Mouse (Mus musculus) layer of hippocampus, adult 6 months (tissue): ENCODE measurements around the gene Zfp518a. TPM values are rescaled to one million over a fixed set of nuclear protein-coding genes. Genes with fewer than 3 reads are reported as not detected.

Source experiments
- long read RNA-seq, 2 experiments: library from polyadenylated mRNA; unstranded; transcript quantifications; one replicate each; pipeline ENCODE4 v2.0.0; 2019 to 2020
- microRNA-seq: library from miRNA; unstranded; fragments of <30 nt; microRNA quantifications from one replicate; pipeline ENCODE4 v1.2.0, GENCODE M21; 2020
- polyA plus RNA-seq: library from polyadenylated mRNA; unstranded; fragments of <200 nt; fragmentation: Nextera tagmentation; gene quantifications from 2 replicates; pipeline ENCODE4 v1.2.3, GENCODE M21; 2021

The Zfp518a gene
- 2.1 TPM in 2 replicates for polyA plus RNA-seq
- long read RNA-seq, experiment 1, full-length matches to known transcripts = 1 of 9 reads
- long read RNA-seq, experiment 1, partial matches to known transcripts = 0 of 9 reads
- long read RNA-seq, experiment 1, other reads (novel, unspliced or antisense) = 8 of 9 reads
- long read RNA-seq, experiment 2, full-length matches to known transcripts = 3 of 16 reads
- long read RNA-seq, experiment 2, partial matches to known transcripts = 1 of 16 reads
- long read RNA-seq, experiment 2, other reads (novel, unspliced or antisense) = 12 of 16 reads

DNA sequence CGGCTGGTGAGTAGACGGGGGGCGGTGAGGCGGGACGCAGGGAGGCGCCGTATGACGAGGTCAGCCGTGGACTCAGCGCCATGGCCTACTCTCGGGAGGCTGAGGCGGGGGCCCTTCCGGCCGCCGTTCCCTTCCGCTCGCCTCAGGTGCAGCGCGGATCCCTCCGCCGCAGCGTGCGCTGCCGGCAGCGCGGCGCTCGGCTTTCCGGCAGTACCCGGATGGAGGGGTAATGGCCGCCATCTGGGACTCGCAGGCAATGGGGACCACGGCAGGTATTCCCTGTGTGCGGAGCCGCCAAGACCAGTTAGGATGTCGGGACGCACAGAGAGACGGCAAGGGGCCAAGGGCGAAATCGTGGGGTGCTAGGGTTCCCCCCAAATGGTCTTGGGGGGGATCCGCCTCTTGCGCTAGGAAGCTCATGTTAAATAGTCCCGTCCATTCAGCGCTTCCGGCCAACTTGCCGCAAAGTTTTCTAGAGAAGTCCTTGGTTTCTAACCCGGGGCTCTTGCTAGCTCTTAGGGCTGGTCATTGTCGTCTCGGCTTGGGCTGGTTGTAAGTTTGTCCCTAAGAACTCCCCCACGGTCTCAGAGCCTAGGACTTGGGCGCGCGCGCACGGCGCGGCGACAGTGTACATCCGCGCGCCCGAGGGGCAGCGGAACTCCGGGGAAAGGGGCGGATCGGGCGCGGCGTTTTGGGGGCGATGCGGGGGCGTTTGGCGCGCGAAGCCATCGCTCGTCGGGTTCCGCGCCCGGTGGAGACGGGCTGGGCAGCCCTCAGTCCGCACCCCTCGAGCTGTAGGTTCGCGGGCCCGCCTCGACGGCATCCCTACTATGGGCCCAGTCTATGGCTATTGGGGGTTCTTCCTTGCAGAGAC lies at the start of gene Zfp518a:
Gene Zfp518a, plus strand, starts transcription at position 187 of the 874 bp plus-strand sequence.

Small RNA genes lying within 50 kb of the gene (microRNA-seq; reads per million reads assigned to microRNA genes)
- gene Mir8092 = 0.64 reads per million

Other genes with a start within 250 kb of the Zfp518a start
- gene Cc2d2b, start 146.0 kb upstream of the Zfp518a start, polyA plus RNA-seq = 0.11 TPM in 1 of 2 replicates, not detected in the other
- 2.6 and 3.1 TPM in 2 replicates for gene Ccnj, start 63.4 kb upstream of the Zfp518a start, polyA plus RNA-seq
- gene Blnk, start 99.8 kb downstream of the Zfp518a start, polyA plus RNA-seq = 5.6 and 5.7 TPM in 2 replicates
- 0.09 and 0.16 TPM in 2 replicates for gene Dntt, start 134.6 kb downstream of the Zfp518a start, polyA plus RNA-seq
- gene Opalin, start 182.4 kb downstream of the Zfp518a start, polyA plus RNA-seq = 57.0 and 57.4 TPM in 2 replicates